Mouse (Mus musculus) lung, postnatal 0 days (tissue): Measurements from ENCODE around the gene Fam162a. TPM values are rescaled to one million over a fixed set of nuclear protein-coding genes. Genes with fewer than 3 reads are reported as not detected.
"Not testable (repeated sequence)": the region's sequence is repeated elsewhere in the genome, so short reads cannot be mapped to it uniquely, and the experiment has no call there.

ENCODE experiments used
- ATAC-seq: fragments of 200-750 bp; cut with Nextera tagmentation; 2 replicates; pipeline ENCODE4 v1.8.0; 2017; ENCODE audit warnings: moderate library complexity
- DNase-seq: peaks from one replicate; pipeline ENCODE4 v3.0.0-alpha.2; 2016; ENCODE audit warnings: low spot score
- H3K27ac ChIP-seq: fragments of 300-500 bp; sonication (generic); 2 replicates; pipeline ENCODE4 v1.5.1; 2014; ENCODE audit warnings: antibody characterized with exemption, mild to moderate bottlenecking, low read length, mixed read lengths
- H3K27me3 ChIP-seq: fragments of 300-500 bp; sonication (generic); replicated peaks from 2 replicates; pipeline ENCODE4 v1.6.1; 2014; ENCODE audit warnings: low read length, mixed read lengths; ENCODE audit not compliant: insufficient read depth
- H3K36me3 ChIP-seq: fragments of 300-500 bp; sonication (generic); 2 replicates; pipeline ENCODE4 v1.6.1; 2014; ENCODE audit warnings: low read length, mixed read lengths; ENCODE audit not compliant: insufficient read depth
- H3K4me1 ChIP-seq: fragments of 300-500 bp; sonication (generic); 2 replicates; pipeline ENCODE4 v1.6.1; 2014; ENCODE audit warnings: antibody characterized with exemption, low read depth, low read length, mixed read lengths; ENCODE audit not compliant: insufficient read depth
- H3K4me2 ChIP-seq: fragments of 300-500 bp; sonication (generic); replicated peaks from 2 replicates; pipeline ENCODE4 v1.6.1; 2014; ENCODE audit warnings: low read depth, mild to moderate bottlenecking, low read length, moderate library complexity, mixed read lengths
- H3K4me3 ChIP-seq: fragments of 300-500 bp; sonication (generic); 2 replicates; pipeline ENCODE4 v1.5.1; 2014; ENCODE audit warnings: low read depth, low read length
- H3K9ac ChIP-seq: fragments of 300-500 bp; sonication (generic); replicated peaks from 2 replicates; pipeline ENCODE4 v1.6.1; 2014; ENCODE audit warnings: low read depth, mild to moderate bottlenecking
- H3K9me3 ChIP-seq: fragments of 300-500 bp; sonication (generic); 2 replicates; pipeline ENCODE4 v1.6.1; 2016; ENCODE audit warnings: low read length, mixed read lengths
- CTCF ChIP-seq: IDR thresholded peaks from 2 replicates; pipeline ENCODE4 v1.5.1; 2016; ENCODE audit warnings: antibody characterized with exemption, mild to moderate bottlenecking
- EP300 ChIP-seq: IDR thresholded peaks from 2 replicates; pipeline ENCODE4 v1.6.1; 2016; ENCODE audit warnings: antibody characterized with exemption, mild to moderate bottlenecking, control low read depth
- WGBS: fragments of 180-500 bp; shearing (Covaris S2); extraction: QIAGEN DNeasy Blood & Tissue Kit; methylation state at CpG from one replicate; pipeline ENCODE4 v1.1.7; 2014; 5-methylcytosine and 5-hydroxymethylcytosine counted together
- polyA plus RNA-seq: library from polyadenylated mRNA; unstranded; fragments of >200 nt; fragmentation: Nextera tagmentation; extraction: Ambion mirVana; gene quantifications from 2 replicates; pipeline ENCODE4 v1.2.1, GENCODE M21; 2015

Gene Fam162a
- 213 and 234 TPM in 2 replicates for polyA plus RNA-seq

GRCm38 (mm10) chr16:36071450-36072379 lies at the start of gene Fam162a, which contains the start of gene Ccdc58:
Gene Fam162a (minus strand): TSS chr16:36071594.
Gene Ccdc58 (plus strand): TSS chr16:36071685.
- under 1% methylated on average over 73 of the region's 81 CpGs for WGBS

GRCm38 (mm10) chr16:36115751-36116150 lies 44.4 kb upstream of the Fam162a start:
- not testable (repeated sequence) for H3K4me1 ChIP-seq, H3K9me3 ChIP-seq, DNase-seq, H3K9ac ChIP-seq, H3K27ac ChIP-seq, H3K4me3 ChIP-seq, ATAC-seq, H3K36me3 ChIP-seq, H3K4me2 ChIP-seq, H3K27me3 ChIP-seq
- WGBS, result 91% methylated on average over 6 of the region's 6 CpGs

More at GRCm38 (mm10) chr16:36071450-36072379, at the start of gene Fam162a, which contains the start of gene Ccdc58:
- Histone ChIP-seq H3K27ac (peak within 1 kb of the TSS; percentile 97), H3K4me1 (peaks cover 3% of the 10 kb centered on the region; the same call in 1 of the 2 replicates), H3K4me2 (peak within 1 kb of the TSS; percentile 87), H3K4me3 (peak within 1 kb of the TSS; percentile 75), H3K27me3 (no peaks in the 10 kb centered on the region), H3K9me3 (no peaks in the 10 kb centered on the region), H3K36me3 (no peaks in the 10 kb centered on the region), H3K9ac (peak within 1 kb of the TSS; percentile 76)
- peak; percentile 96 for ATAC-seq
- TF ChIP-seq EP300 (no peak), CTCF (no peak; the same call in 1 of the 2 replicates)
- DNase-seq, result peak; percentile 94

DNA sequence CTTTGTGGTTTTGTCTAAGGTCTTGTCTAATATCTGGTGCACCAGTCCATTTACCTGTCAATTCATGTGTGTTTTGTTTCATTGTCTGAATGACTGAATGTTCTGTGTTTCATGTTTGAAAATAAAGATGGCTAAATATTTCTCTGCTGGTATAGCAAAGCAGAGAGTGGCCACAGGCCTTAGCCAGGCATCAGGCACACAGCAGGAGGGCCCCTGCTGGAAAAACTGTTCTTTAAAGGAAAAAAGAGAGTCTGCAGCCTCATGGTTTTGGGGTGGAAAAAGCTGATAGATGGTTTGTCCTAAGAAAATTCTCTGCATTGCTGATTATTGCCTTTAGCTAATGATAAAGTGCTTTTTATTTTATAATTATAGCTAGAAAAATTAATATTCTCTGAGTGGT lies 40.1 kb upstream of the Fam162a start:
- H3K4me1 ChIP-seq, H3K4me2 ChIP-seq, DNase-seq, ATAC-seq, H3K27me3 ChIP-seq, H3K9me3 ChIP-seq, H3K9ac ChIP-seq, H3K4me3 ChIP-seq, H3K27ac ChIP-seq, H3K36me3 ChIP-seq: not testable (repeated sequence)

DNA sequence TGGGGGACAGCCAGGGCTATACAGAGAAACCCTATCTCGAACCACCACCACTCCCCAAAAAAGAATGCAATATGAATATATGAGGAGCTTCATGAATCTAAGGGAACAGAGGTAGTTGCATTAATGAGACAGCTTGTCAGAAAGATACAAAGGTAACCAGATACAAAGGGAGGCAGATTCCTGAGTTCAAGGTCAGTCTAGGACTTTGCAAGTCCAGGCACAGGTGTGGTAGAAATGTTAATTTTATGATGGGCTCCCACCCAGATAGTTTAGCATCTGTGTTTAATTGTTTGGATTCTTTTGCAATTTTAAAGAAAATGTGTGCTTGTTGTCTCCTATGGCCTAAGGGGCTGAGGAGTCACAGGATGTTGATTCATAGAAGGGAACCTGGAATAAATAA lies 30.8 kb upstream of the Fam162a start:
- no peaks in the 10 kb centered on the region for H3K9me3 ChIP-seq
- no peak for DNase-seq
- H3K36me3 ChIP-seq, result no peaks in the 10 kb centered on the region
- H3K4me2 ChIP-seq, result no peak overlapping the region
- no peaks in the 10 kb centered on the region for H3K4me1 ChIP-seq
- H3K9ac ChIP-seq, result no peak overlapping the region
- ATAC-seq, result no peak
- H3K4me3 ChIP-seq, result no peak overlapping the region
- WGBS, result 88% methylated on average over 1 of the region's 1 CpGs
- no peak overlapping the region for H3K27ac ChIP-seq
- no peaks in the 10 kb centered on the region for H3K27me3 ChIP-seq
- TF ChIP-seq EP300 (no peak), CTCF (no peak)

- Histone ChIP-seq H3K4me2 (no peak overlapping the region), H3K27me3 (no peaks in the 10 kb centered on the region), H3K27ac (no peak overlapping the region), H3K9ac (no peak overlapping the region), H3K4me3 (no peak overlapping the region), H3K9me3 (no peaks in the 10 kb centered on the region), H3K36me3 (no peaks in the 10 kb centered on the region), H3K4me1 (no peaks in the 10 kb centered on the region)
- DNase-seq (no peak), ATAC-seq (no peak)
- WGBS, result 48% methylated on average over 1 of the region's 1 CpGs
- TF ChIP-seq CTCF, result no peak
- no peak for TF ChIP-seq EP300
Measured at GRCm38 (mm10) chr16:36101526-36101925, 30.1 kb upstream of the Fam162a start.

GRCm38 (mm10) chr16:36097813-36098499 lies 26.6 kb upstream of the Fam162a start:
- WGBS, result 91% methylated on average over 12 of the region's 12 CpGs
- DNase-seq, H3K4me2 ChIP-seq, H3K9me3 ChIP-seq, H3K4me3 ChIP-seq, H3K4me1 ChIP-seq, ATAC-seq, H3K27me3 ChIP-seq, H3K27ac ChIP-seq, H3K36me3 ChIP-seq, H3K9ac ChIP-seq: not testable (repeated sequence)
